Mouse (Mus musculus): ENCODE data around the gene Fam171a2. TPM values are rescaled to one million over a fixed set of nuclear protein-coding genes. Genes with fewer than 3 reads are reported as not detected.
A peak's percentile ranks its signal among the peaks of the same experiment; 100 is the strongest.
"Not testable (repeated sequence)": the region's sequence is repeated elsewhere in the genome, so short reads cannot be mapped to it uniquely, and the experiment has no call there.

The Fam171a2 gene
- polyA plus RNA-seq, 1 experiment from 2014 or later = 15.2 TPM

- peak overlapping the region; percentile 94 for H3K27ac ChIP-seq
- peak overlapping the region; percentile 89 for H3K4me2 ChIP-seq
- peak overlapping the region; percentile 84 for H3K9ac ChIP-seq
- H3K27me3 ChIP-seq = peaks cover 12% of the 10 kb centered on the region
- peak overlapping the region; percentile 75 for H3K4me3 ChIP-seq (replicated peaks)
- 5% methylated on average over 17 of the region's 17 CpGs for WGBS
- H3K36me3 ChIP-seq (replicated peaks) = peaks cover under 1% of the 10 kb centered on the region; the same call in 1 of the 2 replicates
- peaks cover 60% of the 10 kb centered on the region for H3K4me1 ChIP-seq
- peak; percentile 43 for ATAC-seq (ENCODE audit: low FRiP score)
- H3K9me3 ChIP-seq = no peaks in the 10 kb centered on the region
These were observed 53.6 kb downstream of the Fam171a2 start for GRCm38 (mm10) chr11:102393719-102394420.

- no peaks in the 10 kb centered on the region for H3K36me3 ChIP-seq (replicated peaks)
- peak within 1 kb of the TSS; percentile 75 for H3K4me3 ChIP-seq (replicated peaks)
- peak within 1 kb of the TSS; percentile 89 for H3K4me2 ChIP-seq
- 0% methylated on average over 31 of the region's 34 CpGs for WGBS
- H3K27ac ChIP-seq = peak within 1 kb of the TSS; percentile 94
- H3K9ac ChIP-seq = peak within 1 kb of the TSS; percentile 84
- peaks cover 6% of the 10 kb centered on the region for H3K27me3 ChIP-seq
- peak; percentile 92 for ATAC-seq (ENCODE audit: low FRiP score)
- no peaks in the 10 kb centered on the region for H3K9me3 ChIP-seq
- peaks cover 55% of the 10 kb centered on the region for H3K4me1 ChIP-seq
These were observed 54.2 kb downstream of the Fam171a2 start, which contains the start of gene Rundc3a for GRCm38 (mm10) chr11:102393238-102393634. Gene Rundc3a, plus strand, starts transcription at chr11:102393403.

- Histone ChIP-seq H3K4me3 (replicated peaks) (peak overlapping the region; percentile 75), H3K4me2 (peak overlapping the region; percentile 89), H3K4me1 (peaks cover 49% of the 10 kb centered on the region), H3K27me3 (no peaks in the 10 kb centered on the region; the same call in 1 of the 2 replicates), H3K36me3 (replicated peaks) (no peaks in the 10 kb centered on the region), H3K27ac (peak overlapping the region; percentile 94), H3K9me3 (no peaks in the 10 kb centered on the region), H3K9ac (peak overlapping the region; percentile 48)
- peak; percentile 21; the same call in 1 of the 2 replicates for ATAC-seq (ENCODE audit: low FRiP score)
- WGBS = 19% methylated on average over 15 of the region's 15 CpGs
These were observed 54.8 kb downstream of the Fam171a2 start for GRCm38 (mm10) chr11:102392441-102393237.

GRCm38 (mm10) chr11:102389436-102389835, 58.0 kb downstream of the Fam171a2 start:
- H3K9ac ChIP-seq; H3K4me2 ChIP-seq; H3K27ac ChIP-seq; H3K36me3 ChIP-seq (replicated peaks); H3K9me3 ChIP-seq; ATAC-seq (ENCODE audit: low FRiP score); H3K4me3 ChIP-seq (replicated peaks); H3K27me3 ChIP-seq: not testable (repeated sequence)
- peaks cover 18% of the 10 kb centered on the region for H3K4me1 ChIP-seq
- WGBS = 89% methylated on average over 4 of the region's 5 CpGs

Small RNA genes lying within 50 kb of the gene (microRNA-seq; reads per million reads assigned to microRNA genes)
- gene Mir6930 = not detected

Other genes starting within 250 kb of the Fam171a2 start
- 68.8 and 70.6 TPM in 2 replicates for gene Hdac5, start 217.5 kb downstream of the Fam171a2 start, polyA plus RNA-seq (2016; fragmentation: Nextera tagmentation; extraction: Ambion mirVana)
- gene BC030867, start 198.8 kb downstream of the Fam171a2 start, polyA plus RNA-seq (2016; fragmentation: Nextera tagmentation; extraction: Ambion mirVana) = 18.5 and 19.4 TPM in 2 replicates
- not detected in 2 replicates for gene Asb16, start 178.9 kb downstream of the Fam171a2 start, polyA plus RNA-seq (2016; fragmentation: Nextera tagmentation; extraction: Ambion mirVana)
- 53.9 and 55.9 TPM in 2 replicates for gene Tmub2, start 162.8 kb downstream of the Fam171a2 start, polyA plus RNA-seq (2016; fragmentation: Nextera tagmentation; extraction: Ambion mirVana)
- gene Atxn7l3, start 151.1 kb downstream of the Fam171a2 start, polyA plus RNA-seq (2016; fragmentation: Nextera tagmentation; extraction: Ambion mirVana) = 22.4 and 22.6 TPM in 2 replicates
- gene Ubtf, start 127.9 kb downstream of the Fam171a2 start, polyA plus RNA-seq (2016; fragmentation: Nextera tagmentation; extraction: Ambion mirVana) = 111 and 121 TPM in 2 replicates
- 21.2 and 25.7 TPM in 2 replicates for gene Slc4a1, start 81.5 kb downstream of the Fam171a2 start, polyA plus RNA-seq (2016; fragmentation: Nextera tagmentation; extraction: Ambion mirVana)
- 103 and 113 TPM in 2 replicates for gene Rundc3a, start 54.3 kb downstream of the Fam171a2 start, polyA plus RNA-seq (2016; fragmentation: Nextera tagmentation; extraction: Ambion mirVana)
- gene Slc25a39, start 39.7 kb downstream of the Fam171a2 start, polyA plus RNA-seq (2016; fragmentation: Nextera tagmentation; extraction: Ambion mirVana) = 173 TPM in 2 replicates
- gene Grn, start 17.4 kb downstream of the Fam171a2 start, polyA plus RNA-seq (2016; fragmentation: Nextera tagmentation; extraction: Ambion mirVana) = 55.5 and 57.6 TPM in 2 replicates
- gene Itga2b, start 22.4 kb upstream of the Fam171a2 start, polyA plus RNA-seq (2016; fragmentation: Nextera tagmentation; extraction: Ambion mirVana) = 3.5 and 4.5 TPM in 2 replicates
- 66.6 and 67.9 TPM in 2 replicates for gene Gpatch8, start 108.7 kb upstream of the Fam171a2 start, polyA plus RNA-seq (2016; fragmentation: Nextera tagmentation; extraction: Ambion mirVana)
- 11.7 and 12.5 TPM in 2 replicates for gene Gm11627, start 131.8 kb upstream of the Fam171a2 start, polyA plus RNA-seq (2016; fragmentation: Nextera tagmentation; extraction: Ambion mirVana)
- 42.2 and 42.3 TPM in 2 replicates for gene Fzd2, start 156.7 kb upstream of the Fam171a2 start, polyA plus RNA-seq (2016; fragmentation: Nextera tagmentation; extraction: Ambion mirVana)
- gene Meioc, start 216.0 kb upstream of the Fam171a2 start, polyA plus RNA-seq (2016; fragmentation: Nextera tagmentation; extraction: Ambion mirVana) = 0.19 and 0.21 TPM in 2 replicates